Mouse (Mus musculus) 3T3-L1 (cell line): ENCODE measurements around the gene Spns2.

Source experiments
- DNase-seq: peaks from one replicate; pipeline ENCODE4 v3.0.0-alpha.2; 2015; ENCODE audit warnings: low read depth, low spot score

Gene Spns2

DNA sequence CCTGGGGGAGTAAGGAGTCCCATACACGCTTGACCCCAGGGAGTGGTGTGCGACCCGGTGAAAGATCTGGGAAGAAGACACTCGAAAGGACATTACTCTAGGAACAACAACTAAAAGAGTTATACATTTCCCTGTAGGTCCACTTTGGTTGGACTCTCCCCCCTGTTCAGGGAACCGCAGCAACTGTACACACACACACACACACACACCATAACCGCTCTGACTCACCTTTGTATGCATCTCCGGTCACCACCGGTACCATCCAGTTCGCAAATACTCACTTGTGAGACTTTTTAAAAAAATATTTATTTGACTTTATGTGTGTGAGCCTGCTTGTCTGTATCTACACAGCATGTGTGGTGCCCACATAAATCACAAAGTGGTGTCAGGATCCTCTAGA is 77.8 kb downstream of the Spns2 start:
- DNase-seq: no peak

DNA sequence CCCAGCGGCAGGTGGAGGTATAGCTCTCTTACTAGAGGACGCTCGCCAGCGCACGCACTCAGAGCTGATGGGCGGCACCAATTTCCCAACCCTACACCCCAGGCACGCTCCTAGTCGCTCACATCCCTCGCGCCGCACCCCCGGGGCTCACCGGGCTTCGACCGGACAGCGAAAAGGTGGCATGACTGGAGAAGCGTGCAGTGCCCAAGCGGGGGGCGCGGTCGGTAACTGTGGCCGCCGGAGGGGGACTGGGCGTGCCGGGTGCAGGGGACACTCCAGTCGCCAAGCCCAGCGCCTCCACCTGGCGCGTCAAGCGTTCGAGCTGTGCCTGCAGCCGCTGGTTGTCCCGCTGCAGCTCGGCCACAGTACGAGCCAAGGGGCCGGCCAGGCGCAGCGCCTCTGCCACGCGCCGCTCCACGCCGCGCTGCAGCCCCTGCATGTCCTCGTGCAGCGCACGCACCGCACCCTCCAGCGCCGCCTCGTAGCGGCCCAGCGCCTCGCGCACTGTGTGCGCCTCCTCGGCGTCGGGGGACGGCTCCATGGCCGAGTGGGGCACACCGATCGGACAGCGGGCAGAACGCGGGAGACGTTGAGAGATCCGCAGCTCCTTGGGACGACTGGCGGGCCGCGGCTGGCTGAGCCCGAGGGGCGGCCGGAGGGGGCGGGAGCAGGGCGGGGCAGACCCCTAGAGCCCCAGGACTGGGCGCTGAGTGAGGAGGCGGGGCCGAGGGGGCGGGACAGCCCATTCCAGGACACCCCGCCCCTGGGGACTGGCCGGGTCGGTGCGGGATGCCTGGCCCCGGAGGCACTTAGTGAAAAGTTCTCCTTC is 78.4 kb downstream of the Spns2 start, which contains the start of gene Smtnl2:
Gene Smtnl2, minus strand, starts transcription at position 621 of the 829 bp plus-strand sequence.
- no peak for DNase-seq

DNA sequence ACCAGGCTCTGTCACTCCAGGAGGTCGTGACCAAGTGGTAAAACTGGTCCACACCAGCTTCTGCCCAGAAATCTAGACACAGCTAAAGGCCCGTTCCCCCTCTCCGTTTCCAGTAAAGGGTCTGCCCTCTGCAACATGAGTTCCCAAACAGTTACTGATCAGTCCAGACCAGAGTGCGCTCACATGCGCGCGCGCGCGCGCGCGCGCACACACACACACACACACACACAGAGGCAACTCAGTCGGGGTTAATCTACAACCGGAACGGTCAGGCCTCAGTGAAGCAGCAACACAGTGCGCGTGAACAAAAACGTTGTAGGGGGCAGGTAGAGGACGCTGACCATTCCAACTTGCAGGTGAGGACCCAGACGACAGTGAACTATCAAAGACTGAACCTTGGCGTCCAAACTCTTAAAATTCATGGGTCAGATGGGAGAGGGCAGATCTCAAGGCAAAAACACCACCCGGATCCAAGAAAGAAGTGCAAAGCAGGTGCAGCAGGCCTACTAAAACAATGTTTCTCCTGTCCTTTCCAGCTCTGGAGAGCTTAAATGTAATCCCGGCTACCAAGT is 79.1 kb downstream of the Spns2 start:
- DNase-seq: no peak

DNA sequence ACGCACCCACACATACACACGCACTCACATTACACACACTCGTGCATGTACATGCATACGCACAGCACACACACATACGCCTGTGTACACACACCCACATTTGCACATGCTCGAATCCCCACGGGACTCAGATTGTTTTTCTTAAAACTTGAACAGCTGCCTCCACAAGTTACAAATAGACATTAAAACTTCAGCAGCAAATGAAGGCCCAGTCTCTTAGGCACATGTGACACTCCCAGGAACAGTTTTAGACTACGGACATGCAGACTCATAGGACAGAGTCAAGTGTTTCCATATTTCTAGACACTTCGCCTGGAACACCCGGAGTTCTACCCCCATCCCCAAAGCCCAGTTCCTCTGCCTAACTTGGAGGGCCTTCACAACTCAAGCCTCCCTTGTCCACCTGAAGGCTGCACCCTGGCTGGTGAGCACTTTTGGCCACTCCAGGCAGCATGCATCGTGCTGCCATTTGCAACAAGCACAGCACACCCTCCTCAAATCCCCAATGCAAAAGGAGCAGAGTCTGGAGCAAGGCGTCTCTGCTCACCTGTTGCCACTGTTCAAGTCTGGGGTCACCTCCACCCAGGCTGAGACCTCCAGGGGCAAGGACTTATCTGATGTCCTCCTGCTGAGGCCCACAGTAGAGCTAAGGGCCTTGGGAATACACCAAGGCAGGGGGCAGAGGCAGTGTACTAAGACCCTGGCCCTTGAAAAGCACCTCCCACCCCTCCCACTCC is 79.9 kb downstream of the Spns2 start:
- DNase-seq: no peak

DNA sequence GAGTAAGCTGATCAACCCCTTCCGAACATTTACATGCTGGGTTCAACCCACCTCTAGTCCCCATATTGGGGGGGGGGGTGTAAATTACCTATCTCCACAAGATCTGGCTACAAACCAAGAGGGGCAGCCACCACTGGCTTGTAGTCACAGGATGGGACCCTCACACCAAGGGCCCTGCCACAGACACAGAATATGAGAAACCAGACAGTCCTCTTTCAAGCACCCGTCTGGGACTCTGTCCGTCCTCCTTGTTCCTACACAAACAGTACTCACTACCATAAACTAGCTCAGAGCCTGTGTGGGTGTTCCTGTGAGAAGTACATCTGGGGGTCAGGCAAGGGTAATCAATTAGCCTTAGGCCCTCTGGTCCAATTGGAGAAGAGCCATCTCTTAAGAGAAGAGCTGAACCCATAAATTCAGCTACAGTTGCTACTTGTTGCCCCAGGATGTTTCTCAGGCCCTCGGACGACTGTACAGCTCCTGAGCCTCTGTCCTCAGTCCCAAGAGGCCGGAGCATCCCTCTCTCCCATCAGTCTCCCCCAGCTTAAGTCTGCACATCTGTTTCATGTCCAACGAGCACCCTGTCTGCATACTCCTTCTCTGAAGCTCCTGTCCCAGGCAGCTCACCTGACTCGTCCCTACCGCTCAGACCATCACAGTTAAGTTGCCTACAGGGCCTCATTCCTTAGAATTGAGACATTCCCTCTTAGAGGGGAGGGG is 81.1 kb downstream of the Spns2 start:
- no peak for DNase-seq

DNA sequence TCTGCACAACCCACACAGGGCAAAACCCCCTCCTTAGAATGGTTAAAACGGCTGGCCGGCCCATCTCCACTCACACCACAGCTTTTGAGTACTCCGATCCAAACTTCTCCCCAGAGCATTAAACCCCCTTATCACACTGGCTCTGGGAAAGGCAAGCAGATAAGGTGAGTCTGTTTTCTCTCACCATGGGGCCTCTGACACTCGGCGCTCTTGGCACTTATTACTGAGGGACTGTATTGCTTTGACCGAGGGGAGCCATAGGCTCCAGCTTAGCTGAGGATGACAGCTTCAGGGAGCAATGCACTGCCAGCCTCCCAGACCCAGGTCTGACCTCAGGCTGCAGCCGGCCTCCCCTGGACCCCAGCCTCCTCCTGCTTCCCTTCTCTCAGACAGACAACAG is 82.1 kb downstream of the Spns2 start:
- no peak for DNase-seq

DNA sequence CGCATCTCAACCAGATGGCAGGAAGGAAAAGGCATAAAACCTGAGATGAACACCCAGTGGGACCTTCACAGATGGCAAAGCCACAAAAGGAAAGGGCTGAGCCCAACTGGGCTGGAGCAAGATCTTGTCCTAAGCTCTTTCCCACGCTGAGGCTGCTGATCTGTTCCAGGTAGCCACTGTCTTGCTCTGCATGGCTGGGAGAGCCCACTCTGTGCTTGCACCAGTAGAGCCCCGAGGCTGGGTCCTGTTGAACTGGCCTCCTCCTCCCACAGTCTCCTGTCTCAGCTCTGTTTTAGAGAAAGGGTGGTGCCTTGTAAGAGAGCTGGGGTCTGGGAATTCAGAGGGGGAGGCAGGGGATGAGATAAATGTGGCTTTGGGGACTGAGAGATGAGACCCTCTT is 82.6 kb downstream of the Spns2 start:
- no peak for DNase-seq

DNA sequence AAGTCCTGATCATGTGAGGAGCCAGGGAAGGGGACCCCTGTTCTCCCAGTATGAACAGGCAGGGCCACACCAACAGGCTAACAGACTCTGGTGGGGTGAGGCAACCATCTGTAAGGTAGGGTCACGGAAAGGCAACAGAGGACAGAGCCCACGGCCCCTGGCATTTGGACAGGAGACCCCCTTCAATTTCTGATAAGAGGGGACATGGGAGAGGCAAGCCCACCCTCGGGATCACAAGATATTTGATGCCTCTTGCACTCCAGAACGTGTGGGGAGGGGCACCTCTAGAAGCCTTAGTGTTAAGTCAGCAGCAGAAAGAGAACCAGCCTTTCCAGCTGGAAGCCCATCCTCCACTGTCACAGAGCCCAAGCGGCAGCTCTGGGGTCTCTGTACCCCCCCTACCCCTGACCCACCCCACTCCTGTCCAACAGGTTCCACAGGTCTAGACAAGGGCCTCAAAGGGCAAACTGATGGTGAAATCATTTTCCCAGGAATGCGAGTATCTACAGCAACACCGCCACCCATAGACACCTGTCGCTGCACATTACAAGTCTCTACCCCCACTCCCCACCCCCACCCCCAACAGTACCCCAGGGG is 83.5 kb downstream of the Spns2 start:
- no peak for DNase-seq

DNA sequence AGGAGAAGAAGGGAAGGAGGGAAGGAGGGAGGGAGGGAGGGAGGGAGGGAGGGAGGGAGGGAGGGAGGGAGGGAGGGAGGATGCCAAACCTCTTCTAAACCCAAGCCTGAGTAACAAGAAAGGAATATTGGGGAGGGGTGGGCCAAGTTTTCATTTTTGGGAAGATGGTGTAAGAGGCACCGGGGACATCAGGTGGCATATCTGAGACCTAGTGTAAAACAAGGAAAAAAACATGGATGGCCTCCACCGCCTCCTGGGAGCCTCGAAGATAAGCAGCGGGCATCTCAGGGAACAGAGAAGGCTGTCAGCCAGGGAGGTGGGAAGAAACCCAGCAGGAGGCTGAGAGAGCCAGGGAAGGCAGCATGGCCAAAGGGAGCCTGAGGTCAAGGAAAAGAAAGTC is 84.2 kb downstream of the Spns2 start:
- no peak for DNase-seq

DNA sequence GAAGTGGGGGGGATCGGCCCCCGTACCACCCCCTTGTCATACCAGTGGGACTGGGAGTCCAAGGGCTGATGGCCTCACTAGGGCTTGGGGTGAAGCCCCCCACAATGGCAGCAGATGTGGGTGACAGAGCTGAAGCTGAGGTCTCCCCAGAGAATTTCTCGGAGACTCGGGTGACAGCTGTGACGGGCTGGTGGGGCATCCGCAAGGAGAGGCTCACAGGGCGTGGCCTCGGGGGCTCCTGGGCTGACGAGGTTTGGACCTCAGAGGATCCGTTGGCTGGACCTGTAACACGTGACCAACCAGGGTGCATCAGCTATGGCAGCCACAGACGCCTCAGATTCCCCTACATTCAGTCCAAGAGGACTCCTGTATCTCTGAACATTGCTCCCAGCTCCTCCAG is 86.7 kb downstream of the Spns2 start:
- DNase-seq: no peak

DNA sequence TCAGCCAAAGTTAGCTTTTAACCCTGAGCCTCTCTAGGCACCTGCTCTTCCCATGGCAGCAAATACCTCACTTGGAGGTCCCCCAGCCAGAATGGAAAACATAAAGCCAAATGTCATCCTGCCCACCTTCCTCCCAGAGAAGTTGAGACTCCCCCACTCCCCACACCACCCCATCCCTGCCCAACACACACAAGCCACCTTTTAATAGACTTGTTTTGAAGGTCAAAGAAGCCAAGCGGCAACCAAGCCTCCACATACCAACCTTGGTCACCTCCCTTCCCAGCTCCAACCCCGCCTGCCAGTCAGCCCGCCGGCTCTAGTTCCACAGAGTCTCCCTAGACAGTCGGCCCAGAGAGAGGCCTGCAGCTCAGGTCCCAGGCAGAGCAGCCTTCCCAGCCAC is 87.7 kb downstream of the Spns2 start:
- no peak for DNase-seq
